Mouse (Mus musculus): ENCODE data around the gene Jag1. TPM values are rescaled to one million over a fixed set of nuclear protein-coding genes. Genes with fewer than 3 reads are reported as not detected.

Jag1 gene
- polyA plus RNA-seq, 1 experiment, result 6.1 TPM

DNA sequence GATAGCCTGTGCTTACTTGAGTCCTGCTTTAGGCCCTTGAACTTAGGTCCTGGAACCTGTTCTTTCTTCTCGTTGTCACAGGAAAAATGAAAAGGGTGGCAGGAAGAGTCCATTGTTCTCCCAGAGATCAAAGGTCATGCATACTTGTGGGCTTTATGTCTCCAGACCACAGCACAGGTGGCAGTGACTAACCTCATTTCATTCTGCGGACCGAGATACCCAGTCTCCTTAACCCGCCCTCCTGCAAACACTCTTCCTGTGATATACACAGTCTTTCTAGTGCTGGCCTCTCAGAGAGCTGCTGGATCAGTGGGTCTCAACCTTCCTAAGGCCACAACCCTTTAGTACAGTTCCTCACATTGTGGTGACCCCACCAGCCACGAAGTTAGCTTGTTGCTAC lies 17.6 kb upstream of the Jag1 start:
- H3K27me3 ChIP-seq (replicated peaks; ENCODE audit: control insufficient read depth, insufficient read depth, low read length), result no peaks in the 10 kb centered on the region
- H3K36me3 ChIP-seq (ENCODE audit: control insufficient read depth, insufficient read depth, low read length), result no peaks in the 10 kb centered on the region
- 83% methylated on average over 5 of the region's 5 CpGs for WGBS
- no peak overlapping the region for H3K27ac ChIP-seq (ENCODE audit: insufficient read depth, low read depth, low read length)
- no peak for DNase-seq
- no peaks in the 10 kb centered on the region for H3K4me1 ChIP-seq (ENCODE audit: control insufficient read depth, insufficient read depth, low read length)
- TF ChIP-seq POLR2A (IDR thresholded peaks at IDR 0.05; ENCODE audit: low read depth, low read length) (no peak), CTCF (conservative IDR thresholded peaks at IDR 0.05; ENCODE audit: insufficient read depth, insufficient read length, low read depth, low read length) (no peak)
- no peak overlapping the region for H3K4me3 ChIP-seq (ENCODE audit: insufficient read depth, low read depth, low read length)

DNA sequence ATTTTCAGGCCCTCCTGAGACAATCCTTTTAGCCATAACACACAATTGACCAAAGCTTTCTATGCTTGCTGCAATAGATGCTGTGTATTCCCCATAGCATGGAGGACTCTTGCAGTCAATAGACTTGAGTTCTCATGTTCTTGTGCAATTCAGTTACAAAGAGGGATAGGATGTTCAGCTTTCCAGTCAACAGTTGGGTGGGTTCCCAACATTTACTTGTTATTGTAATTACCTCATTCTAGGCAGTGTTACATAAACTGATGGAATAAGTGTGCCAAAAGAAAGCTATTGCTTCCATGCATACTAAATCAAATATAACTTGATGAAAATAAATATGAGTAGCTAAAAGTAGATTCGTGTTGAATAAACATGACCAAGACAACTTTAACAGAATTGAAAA lies 8.4 kb upstream of the Jag1 start:
- H3K4me1 ChIP-seq (ENCODE audit: control insufficient read depth, insufficient read depth, low read length), result no peaks in the 10 kb centered on the region
- no peaks in the 10 kb centered on the region for H3K36me3 ChIP-seq (ENCODE audit: control insufficient read depth, insufficient read depth, low read length)
- WGBS, result 80% methylated on average over 1 of the region's 1 CpGs
- no peak overlapping the region for H3K27ac ChIP-seq (ENCODE audit: insufficient read depth, low read depth, low read length)
- no peaks in the 10 kb centered on the region for H3K27me3 ChIP-seq (replicated peaks; ENCODE audit: control insufficient read depth, insufficient read depth, low read length)
- DNase-seq, result no peak
- no peak overlapping the region for H3K4me3 ChIP-seq (ENCODE audit: insufficient read depth, low read depth, low read length)
- TF ChIP-seq POLR2A (IDR thresholded peaks at IDR 0.05; ENCODE audit: low read depth, low read length), result no peak
- TF ChIP-seq CTCF (conservative IDR thresholded peaks at IDR 0.05; ENCODE audit: insufficient read depth, insufficient read length, low read depth, low read length), result no peak

- DNase-seq, result peak; percentile 91
- no peaks in the 10 kb centered on the region for H3K27me3 ChIP-seq (replicated peaks; ENCODE audit: control insufficient read depth, insufficient read depth, low read length)
- no peaks in the 10 kb centered on the region for H3K36me3 ChIP-seq (ENCODE audit: control insufficient read depth, insufficient read depth, low read length)
- H3K4me3 ChIP-seq (ENCODE audit: insufficient read depth, low read depth, low read length), result peak overlapping the region; percentile 65
- TF ChIP-seq CTCF (conservative IDR thresholded peaks at IDR 0.05; ENCODE audit: insufficient read depth, insufficient read length, low read depth, low read length) (peak; percentile 72), POLR2A (IDR thresholded peaks at IDR 0.05; ENCODE audit: low read depth, low read length) (no peak)
- WGBS, result under 1% methylated on average over 33 of the region's 33 CpGs
- H3K4me1 ChIP-seq (ENCODE audit: control insufficient read depth, insufficient read depth, low read length), result peaks cover 6% of the 10 kb centered on the region; the same call in 1 of the 2 replicates
- H3K27ac ChIP-seq (ENCODE audit: insufficient read depth, low read depth, low read length), result peak overlapping the region; percentile 96
Observed at GRCm38 (mm10) chr2:137117321-137117690, 862 bp upstream of the Jag1 start.

- peak overlapping the region; percentile 96 for H3K27ac ChIP-seq (ENCODE audit: insufficient read depth, low read depth, low read length)
- under 1% methylated on average over 61 of the region's 61 CpGs for WGBS
- H3K36me3 ChIP-seq (ENCODE audit: control insufficient read depth, insufficient read depth, low read length), result no peaks in the 10 kb centered on the region
- TF ChIP-seq POLR2A (IDR thresholded peaks at IDR 0.05; ENCODE audit: low read depth, low read length), result peak; percentile 87
- TF ChIP-seq CTCF (conservative IDR thresholded peaks at IDR 0.05; ENCODE audit: insufficient read depth, insufficient read length, low read depth, low read length), result no peak
- peaks cover 6% of the 10 kb centered on the region; the same call in 1 of the 2 replicates for H3K4me1 ChIP-seq (ENCODE audit: control insufficient read depth, insufficient read depth, low read length)
- no peaks in the 10 kb centered on the region for H3K27me3 ChIP-seq (replicated peaks; ENCODE audit: control insufficient read depth, insufficient read depth, low read length)
- H3K4me3 ChIP-seq (ENCODE audit: insufficient read depth, low read depth, low read length), result peak overlapping the region; percentile 65
- DNase-seq, result peak; percentile 96
Observed at GRCm38 (mm10) chr2:137116675-137117320, 354 bp upstream of the Jag1 start.

DNA sequence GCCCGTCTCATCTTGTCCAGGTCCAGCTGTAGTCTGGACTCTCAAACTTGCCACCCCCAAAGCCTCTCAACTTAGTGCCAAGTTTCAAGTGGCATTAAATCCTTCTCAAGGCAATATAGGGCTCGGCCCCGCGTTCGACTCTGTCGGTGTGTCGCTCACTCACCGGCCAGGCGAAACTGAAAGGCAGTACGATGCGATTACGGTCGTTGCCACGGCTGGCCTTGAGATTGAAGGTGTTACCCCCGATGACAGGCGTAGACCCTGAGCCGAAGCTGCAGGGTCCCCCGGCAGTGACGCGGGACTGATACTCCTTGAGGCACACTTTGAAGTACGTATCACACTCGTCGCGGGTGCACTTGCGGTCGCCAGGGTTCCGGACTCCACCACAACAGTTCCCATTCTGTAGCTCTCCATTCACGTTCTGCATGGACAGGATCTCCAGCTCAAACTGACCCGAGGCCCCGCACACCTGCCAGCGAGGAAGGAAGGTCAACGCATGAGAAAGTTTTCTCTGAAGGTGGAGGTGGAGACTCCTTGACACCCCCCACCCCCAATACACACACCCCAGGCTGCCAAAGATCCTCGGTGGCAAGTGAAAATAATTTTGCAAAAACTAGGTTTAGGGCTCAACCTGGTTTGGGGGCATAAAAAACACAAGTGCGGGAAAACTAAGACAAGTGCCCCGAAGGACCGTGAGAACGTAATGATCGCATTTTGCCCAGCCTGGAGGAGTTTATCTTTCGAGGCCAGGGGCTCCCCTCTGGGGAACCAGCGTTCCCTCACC lies 1.0 kb downstream of the Jag1 start:
- WGBS, result under 1% methylated on average over 40 of the region's 40 CpGs
- TF ChIP-seq CTCF (conservative IDR thresholded peaks at IDR 0.05; ENCODE audit: insufficient read depth, insufficient read length, low read depth, low read length) (no peak), POLR2A (IDR thresholded peaks at IDR 0.05; ENCODE audit: low read depth, low read length) (no peak)
- Histone ChIP-seq H3K4me1 (ENCODE audit: control insufficient read depth, insufficient read depth, low read length) (peaks cover 6% of the 10 kb centered on the region; the same call in 1 of the 2 replicates), H3K27ac (ENCODE audit: insufficient read depth, low read depth, low read length) (peak overlapping the region; percentile 87), H3K27me3 (replicated peaks; ENCODE audit: control insufficient read depth, insufficient read depth, low read length) (no peaks in the 10 kb centered on the region), H3K36me3 (ENCODE audit: control insufficient read depth, insufficient read depth, low read length) (no peaks in the 10 kb centered on the region), H3K4me3 (ENCODE audit: insufficient read depth, low read depth, low read length) (peak overlapping the region; percentile 65)
- peak; percentile 34 for DNase-seq

GRCm38 (mm10) chr2:137114248-137115096 lies 2.0 kb downstream of the Jag1 start:
- TF ChIP-seq POLR2A (IDR thresholded peaks at IDR 0.05; ENCODE audit: low read depth, low read length) (no peak), CTCF (conservative IDR thresholded peaks at IDR 0.05; ENCODE audit: insufficient read depth, insufficient read length, low read depth, low read length) (peak; percentile 64)
- H3K36me3 ChIP-seq (ENCODE audit: control insufficient read depth, insufficient read depth, low read length), result no peaks in the 10 kb centered on the region
- peak overlapping the region; percentile 87 for H3K27ac ChIP-seq (ENCODE audit: insufficient read depth, low read depth, low read length)
- peak; percentile 81 for DNase-seq
- peak overlapping the region; percentile 65 for H3K4me3 ChIP-seq (ENCODE audit: insufficient read depth, low read depth, low read length)
- peaks cover 6% of the 10 kb centered on the region; the same call in 1 of the 2 replicates for H3K4me1 ChIP-seq (ENCODE audit: control insufficient read depth, insufficient read depth, low read length)
- no peaks in the 10 kb centered on the region for H3K27me3 ChIP-seq (replicated peaks; ENCODE audit: control insufficient read depth, insufficient read depth, low read length)
- 1% methylated on average over 51 of the region's 51 CpGs for WGBS

Measured in kidney, adult 2 months (tissue).